Mouse (Mus musculus) kidney, embryonic 15.5 days (tissue): ENCODE results near the gene Mdc1. TPM values are rescaled to one million over a fixed set of nuclear protein-coding genes. Genes with fewer than 3 reads are reported as not detected.
"Not testable (repeated sequence)": the region's sequence is repeated elsewhere in the genome, so short reads cannot be mapped to it uniquely, and the experiment has no call there.

Experiments
- ATAC-seq: fragments of 200-750 bp; cut with Nextera tagmentation; replicated peaks from 2 replicates; pipeline ENCODE4 v1.8.0; 2017; ENCODE audit warnings: moderate TSS enrichment; ENCODE audit not compliant: low FRiP score
- H3K27ac ChIP-seq: fragments of 300-500 bp; sonication (generic); 2 replicates; pipeline ENCODE4 v1.5.1; 2015; ENCODE audit warnings: mild to moderate bottlenecking, inconsistent platforms
- H3K27me3 ChIP-seq: fragments of 300-500 bp; sonication (generic); 2 replicates; pipeline ENCODE4 v1.6.1; 2015; ENCODE audit warnings: inconsistent platforms
- H3K36me3 ChIP-seq: fragments of 300-500 bp; sonication (generic); 2 replicates; pipeline ENCODE4 v1.6.1; 2015; ENCODE audit warnings: inconsistent platforms
- H3K4me1 ChIP-seq: fragments of 300-500 bp; sonication (generic); 2 replicates; pipeline ENCODE4 v1.6.1; 2015; ENCODE audit warnings: inconsistent platforms
- H3K4me2 ChIP-seq: fragments of 300-500 bp; sonication (generic); 2 replicates; pipeline ENCODE4 v1.6.1; 2015; ENCODE audit warnings: moderate library complexity, mild to moderate bottlenecking, inconsistent platforms
- H3K4me3 ChIP-seq: fragments of 300-500 bp; sonication (generic); replicated peaks from 2 replicates; pipeline ENCODE4 v1.5.1; 2015; ENCODE audit warnings: mild to moderate bottlenecking, inconsistent platforms
- H3K9ac ChIP-seq: fragments of 300-500 bp; sonication (generic); 2 replicates; pipeline ENCODE4 v1.6.1; 2015; ENCODE audit warnings: mild to moderate bottlenecking, inconsistent platforms
- H3K9me3 ChIP-seq: fragments of 300-500 bp; sonication (generic); replicated peaks from 2 replicates; pipeline ENCODE4 v1.6.1; 2016; ENCODE audit warnings: inconsistent platforms
- WGBS: fragments of 180-500 bp; shearing (Covaris S2); methylation state at CpG from one replicate; pipeline ENCODE4 v1.1.7; 2015; ENCODE audit warnings: mixed read lengths; 5-methylcytosine and 5-hydroxymethylcytosine counted together
- polyA plus RNA-seq: library from polyadenylated mRNA; unstranded; fragments of >200 nt; fragmentation: Nextera tagmentation; extraction: Ambion mirVana; gene quantifications from 2 replicates; pipeline ENCODE4 v1.2.1, GENCODE M21; 2015

Gene Mdc1
- polyA plus RNA-seq, 1 experiment from 2014 or later, result 16.5 TPM

- Histone ChIP-seq H3K9ac (peak overlapping the region; percentile 86), H3K27ac (peak overlapping the region; percentile 98), H3K4me1 (peaks cover 49% of the 10 kb centered on the region), H3K4me3 (peak overlapping the region; percentile 82), H3K27me3 (no peaks in the 10 kb centered on the region), H3K36me3 (peaks cover 42% of the 10 kb centered on the region), H3K4me2 (peak overlapping the region; percentile 62), H3K9me3 (no peaks in the 10 kb centered on the region)
- 0% methylated on average over 18 of the region's 18 CpGs for WGBS
- no peak for ATAC-seq
Observed at GRCm38 (mm10) chr17:35837487-35837886, 3.8 kb upstream of the Mdc1 start.

- Histone ChIP-seq H3K9me3 (no peaks in the 10 kb centered on the region), H3K4me1 (peaks cover 55% of the 10 kb centered on the region), H3K4me3 (peak within 1 kb of the TSS; percentile 82), H3K27me3 (no peaks in the 10 kb centered on the region), H3K36me3 (peaks cover 35% of the 10 kb centered on the region), H3K27ac (peak within 1 kb of the TSS; percentile 98), H3K4me2 (peak within 1 kb of the TSS; percentile 62), H3K9ac (peak within 1 kb of the TSS; percentile 86)
- ATAC-seq, result peak; percentile 80
- 2% methylated on average over 29 of the region's 29 CpGs for WGBS
Observed at GRCm38 (mm10) chr17:35838122-35838544, 3.2 kb upstream of the Mdc1 start, which contains the start of gene Tubb5. Gene Tubb5 (minus strand): TSS chr17:35838306.

- Histone ChIP-seq H3K4me1 (peaks cover 55% of the 10 kb centered on the region), H3K9ac (peak overlapping the region; percentile 53), H3K36me3 (peaks cover 31% of the 10 kb centered on the region), H3K27ac (peak overlapping the region; percentile 98), H3K27me3 (no peaks in the 10 kb centered on the region), H3K4me3 (peak overlapping the region; percentile 82), H3K9me3 (no peaks in the 10 kb centered on the region), H3K4me2 (peak overlapping the region; percentile 62)
- under 1% methylated on average over 5 of the region's 5 CpGs for WGBS
- ATAC-seq, result no peak
Observed at GRCm38 (mm10) chr17:35838570-35838969, 2.7 kb upstream of the Mdc1 start.

GRCm38 (mm10) chr17:35839002-35839401 is 2.3 kb upstream of the Mdc1 start:
- H3K9ac ChIP-seq, result peak overlapping the region; percentile 53; the same call in 1 of the 2 replicates
- H3K36me3 ChIP-seq, result peaks cover 27% of the 10 kb centered on the region
- H3K27me3 ChIP-seq, ATAC-seq, H3K9me3 ChIP-seq: not testable (repeated sequence)
- peak overlapping the region; percentile 62 for H3K4me2 ChIP-seq
- peak overlapping the region; percentile 98 for H3K27ac ChIP-seq
- H3K4me1 ChIP-seq, result peaks cover 50% of the 10 kb centered on the region
- peak overlapping the region; percentile 82 for H3K4me3 ChIP-seq
- WGBS, result 48% methylated on average over 3 of the region's 3 CpGs

- H3K27ac ChIP-seq, result 0 out of 2 replicates have a peak overlapping the region, but pooled peaks have one; percentile 82
- peaks cover 35% of the 10 kb centered on the region for H3K4me1 ChIP-seq
- H3K4me2 ChIP-seq, result peak overlapping the region; percentile 56
- peak overlapping the region; percentile 24 for H3K9ac ChIP-seq
- 53% methylated on average over 14 of the region's 14 CpGs for WGBS
- no peak for ATAC-seq
- no peaks in the 10 kb centered on the region for H3K9me3 ChIP-seq
- H3K36me3 ChIP-seq, result peaks cover 25% of the 10 kb centered on the region
- H3K4me3 ChIP-seq, result peak overlapping the region; percentile 76
- H3K27me3 ChIP-seq, result no peaks in the 10 kb centered on the region
Observed at GRCm38 (mm10) chr17:35840561-35840960, 754 bp upstream of the Mdc1 start.

GRCm38 (mm10) chr17:35842006-35842405 is 691 bp downstream of the Mdc1 start:
- Histone ChIP-seq H3K36me3 (peaks cover 29% of the 10 kb centered on the region), H3K4me1 (peaks cover 27% of the 10 kb centered on the region), H3K4me3 (peak overlapping the region; percentile 76), H3K9me3 (no peaks in the 10 kb centered on the region), H3K9ac (peak overlapping the region; percentile 68), H3K27ac (peak overlapping the region; percentile 93), H3K4me2 (peak overlapping the region; percentile 74), H3K27me3 (no peaks in the 10 kb centered on the region)
- WGBS, result 13% methylated on average over 11 of the region's 11 CpGs
- ATAC-seq, result no peak

- peaks cover 44% of the 10 kb centered on the region for H3K36me3 ChIP-seq
- H3K27me3 ChIP-seq, result no peaks in the 10 kb centered on the region
- no peak overlapping the region for H3K4me2 ChIP-seq
- peaks cover 27% of the 10 kb centered on the region for H3K4me1 ChIP-seq
- H3K4me3 ChIP-seq, result no peak overlapping the region
- H3K9me3 ChIP-seq, result no peaks in the 10 kb centered on the region
- no peak overlapping the region for H3K9ac ChIP-seq
- whole genome bisulfite sequencing, result 95% methylated on average over 3 of the region's 3 CpGs
- no peak overlapping the region for H3K27ac ChIP-seq
- ATAC-seq, result no peak
Observed at GRCm38 (mm10) chr17:35843514-35843913, 2.2 kb downstream of the Mdc1 start.

- Histone ChIP-seq H3K27me3 (no peaks in the 10 kb centered on the region), H3K4me1 (peaks cover 2% of the 10 kb centered on the region), H3K36me3 (peaks cover 88% of the 10 kb centered on the region), H3K4me2 (no peak overlapping the region), H3K27ac (no peak overlapping the region), H3K9me3 (no peaks in the 10 kb centered on the region), H3K9ac (no peak overlapping the region), H3K4me3 (no peak overlapping the region)
- 54% methylated on average over 1 of the region's 1 CpGs for WGBS
- ATAC-seq, result peak; percentile 60; the same call in 1 of the 2 replicates
Observed at GRCm38 (mm10) chr17:35848112-35848511, 6.8 kb downstream of the Mdc1 start.

- WGBS, result 96% methylated on average over 3 of the region's 3 CpGs
- Histone ChIP-seq H3K4me3 (no peak overlapping the region), H3K9me3 (no peaks in the 10 kb centered on the region), H3K27me3 (no peaks in the 10 kb centered on the region), H3K9ac (no peak overlapping the region), H3K36me3 (peaks cover 94% of the 10 kb centered on the region), H3K27ac (no peak overlapping the region), H3K4me2 (no peak overlapping the region), H3K4me1 (no peaks in the 10 kb centered on the region)
- no peak for ATAC-seq
Observed at GRCm38 (mm10) chr17:35850974-35851373, 9.7 kb downstream of the Mdc1 start.

GRCm38 (mm10) chr17:35859371-35859770 is 18.1 kb downstream of the Mdc1 start:
- peaks cover 14% of the 10 kb centered on the region for H3K4me1 ChIP-seq
- no peak overlapping the region for H3K4me2 ChIP-seq
- H3K36me3 ChIP-seq, result peaks cover 44% of the 10 kb centered on the region
- no peak overlapping the region for H3K9ac ChIP-seq
- no peaks in the 10 kb centered on the region for H3K27me3 ChIP-seq
- no peak overlapping the region for H3K4me3 ChIP-seq
- WGBS, result 91% methylated on average over 1 of the region's 1 CpGs
- no peak for ATAC-seq
- H3K9me3 ChIP-seq, result no peaks in the 10 kb centered on the region
- no peak overlapping the region for H3K27ac ChIP-seq

GRCm38 (mm10) chr17:35859835-35860234 is 18.5 kb downstream of the Mdc1 start:
- ATAC-seq, result no peak
- WGBS, result 49% methylated on average over 2 of the region's 2 CpGs
- Histone ChIP-seq H3K36me3 (peaks cover 39% of the 10 kb centered on the region), H3K4me1 (peaks cover 19% of the 10 kb centered on the region), H3K9me3 (no peaks in the 10 kb centered on the region), H3K27me3 (no peaks in the 10 kb centered on the region), H3K4me2 (no peak overlapping the region), H3K9ac (no peak overlapping the region), H3K27ac (no peak overlapping the region), H3K4me3 (no peak overlapping the region)

- no peak for ATAC-seq
- peak overlapping the region; percentile 65 for H3K4me2 ChIP-seq
Observed at GRCm38 (mm10) chr17:35860831-35861197, 19.5 kb downstream of the Mdc1 start.

More at GRCm38 (mm10) chr17:35860831-35861197, 19.5 kb downstream of the Mdc1 start:
- Histone ChIP-seq H3K4me1 (peaks cover 25% of the 10 kb centered on the region), H3K4me3 (peak overlapping the region; percentile 71), H3K27me3 (no peaks in the 10 kb centered on the region), H3K36me3 (peaks cover 33% of the 10 kb centered on the region), H3K9me3 (no peaks in the 10 kb centered on the region), H3K9ac (peak overlapping the region; percentile 72), H3K27ac (peak overlapping the region; percentile 94)
- 4% methylated on average over 12 of the region's 12 CpGs for WGBS
